Mouse (Mus musculus): ENCODE results near the gene Eif3k.

DNA sequence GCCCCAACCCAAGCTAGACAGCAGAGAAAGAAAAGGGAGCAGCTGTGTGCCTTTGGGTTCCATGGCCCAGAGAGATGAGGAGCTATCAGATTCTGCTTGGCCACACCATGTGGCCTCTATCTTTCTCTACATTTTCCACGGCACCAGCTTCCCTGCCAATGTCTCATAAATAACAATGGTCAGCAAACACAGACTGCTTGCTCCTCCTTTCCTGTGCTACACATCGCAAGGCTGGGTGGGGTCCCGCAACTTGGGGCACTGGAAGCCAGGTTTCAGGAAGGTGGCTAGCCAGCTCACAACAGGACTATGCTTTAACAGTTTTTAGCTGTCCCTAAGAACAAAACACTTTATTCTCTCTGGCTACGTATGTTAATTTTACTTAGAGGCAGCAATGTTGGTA lies 44.9 kb downstream of the Eif3k start:
- no peak for TF ChIP-seq REST (IDR thresholded peaks at IDR 0.05; ENCODE audit: insufficient read depth, insufficient read length)
- TF ChIP-seq POLR2AphosphoS2 (IDR thresholded peaks at IDR 0.05; ENCODE audit: insufficient read length, low read depth), result no peak
- no peak for TF ChIP-seq E2F4 (IDR thresholded peaks at IDR 0.05; ENCODE audit: insufficient read depth)
- TF ChIP-seq POLR2A (IDR thresholded peaks at IDR 0.05; ENCODE audit: insufficient read length, low read depth), result no peak
- TF ChIP-seq TCF12 (IDR thresholded peaks at IDR 0.05; ENCODE audit: insufficient read depth, poor library complexity, severe bottlenecking), result no peak

All from myocyte (in vitro differentiated cells).